Comparison of ENCODE assay signal across 38 mouse cellular contexts in genomic region chr9:22416187-22416586, GRCm38 (mm10). TPM values are rescaled to one million over a fixed set of nuclear protein-coding genes. Genes with fewer than 3 reads are reported as not detected.
"Had no signal": no experiment of that assay in that cellular context is flagged by ENCODE, and none has a peak within 500 bp of the region (broad histone marks: within the 10 kb centered on the region; RNA-seq: fewer than 3 reads in every experiment).

No protein-coding gene starts in this region.

- H3K4me2 ChIP-seq: embryonic facial prominence, embryonic 12.5 days; embryonic facial prominence, embryonic 13.5 days; embryonic facial prominence, embryonic 15.5 days; forebrain, embryonic 12.5 days; forebrain, embryonic 13.5 days; forebrain, embryonic 15.5 days had no signal

- H3K27me3 ChIP-seq: embryonic facial prominence, embryonic 12.5 days; embryonic facial prominence, embryonic 13.5 days; embryonic facial prominence, embryonic 15.5 days; forebrain, embryonic 12.5 days; forebrain, embryonic 13.5 days; forebrain, embryonic 15.5 days had no signal

- H3K9me3 ChIP-seq: embryonic facial prominence, embryonic 12.5 days; embryonic facial prominence, embryonic 13.5 days; embryonic facial prominence, embryonic 15.5 days; forebrain, embryonic 10.5 days; forebrain, embryonic 12.5 days; forebrain, embryonic 13.5 days; forebrain, embryonic 15.5 days; heart, embryonic 10.5 days had no signal

- H3K4me1 ChIP-seq: embryonic facial prominence, embryonic 12.5 days; forebrain, embryonic 12.5 days; forebrain, embryonic 13.5 days; forebrain, embryonic 15.5 days had no signal

- H3K4me3 ChIP-seq: embryonic facial prominence, embryonic 12.5 days; embryonic facial prominence, embryonic 13.5 days; embryonic facial prominence, embryonic 15.5 days; erythroblast, embryonic 14.5 days; forebrain, embryonic 10.5 days; forebrain, embryonic 12.5 days; forebrain, embryonic 13.5 days; forebrain, embryonic 15.5 days; gastrocnemius, adult 2 months; heart, adult 2 months; heart, embryonic 10.5 days had no signal

- DNase-seq: cerebellum, adult 9-11 months; cerebellum, postnatal 10 days; cerebellum, postnatal 14 days; cerebellum, postnatal 25 days; cerebellum, postnatal 36 days; embryo, embryonic 11 days; forebrain, postnatal 0 days; gastrocnemius, adult 2 months; gastrocnemius, postnatal 10 days; gastrocnemius, postnatal 14 days; gastrocnemius, postnatal 25 days; gastrocnemius, postnatal 36 days; heart, adult 11 months; heart, adult 18-20 months; heart, adult 2 months had no signal

- H3K36me3 ChIP-seq: embryonic facial prominence, embryonic 12.5 days; embryonic facial prominence, embryonic 13.5 days; embryonic facial prominence, embryonic 15.5 days; forebrain, embryonic 10.5 days; forebrain, embryonic 12.5 days; forebrain, embryonic 15.5 days; heart, embryonic 10.5 days had no signal

- H3K27ac ChIP-seq: embryonic facial prominence, embryonic 12.5 days; embryonic facial prominence, embryonic 13.5 days; embryonic facial prominence, embryonic 15.5 days; forebrain, embryonic 10.5 days; forebrain, embryonic 12.5 days; forebrain, embryonic 13.5 days; forebrain, embryonic 15.5 days; gastrocnemius, adult 2 months; heart, adult 2 months; heart, embryonic 10.5 days had no signal

- H3K9ac ChIP-seq: embryonic facial prominence, embryonic 12.5 days; embryonic facial prominence, embryonic 13.5 days; embryonic facial prominence, embryonic 15.5 days; forebrain, embryonic 12.5 days; forebrain, embryonic 13.5 days; forebrain, embryonic 15.5 days; forebrain, postnatal 0 days had no signal

RNA-seq across cellular contexts. Expression of gene Gm17545, which starts 37.9 kb away (rescaled TPM):
- total RNA-seq: common myeloid progenitor, adult 5-6 weeks; forebrain, postnatal 0 days; gastrocnemius, adult 18-20 months; gastrocnemius, adult 2 months; gastrocnemius, adult 8-10 months; gastrocnemius, postnatal 10 days; gastrocnemius, postnatal 14 days; gastrocnemius, postnatal 25 days; gastrocnemius, postnatal 36 days; gastrocnemius, postnatal 4 days; granulocyte monocyte progenitor cell, adult 5-6 weeks; heart, adult 18-20 months; heart, adult 2 months; heart, adult 8-10 months had no signal
- polyA plus RNA-seq: cortical plate, adult 2 months; embryonic facial prominence, embryonic 11.5 days; embryonic facial prominence, embryonic 12.5 days; embryonic facial prominence, embryonic 13.5 days; embryonic facial prominence, embryonic 14.5 days; embryonic facial prominence, embryonic 15.5 days; erythroblast, embryonic 14.5 days; forebrain, embryonic 10.5 days; forebrain, embryonic 11.5 days; forebrain, embryonic 12.5 days; forebrain, embryonic 13.5 days; forebrain, embryonic 14.5 days; forebrain, embryonic 15.5 days; forebrain, embryonic 16.5 days; forebrain, postnatal 0 days; frontal cortex, adult 2 months; gonadal fat pad, adult 2 months; heart, adult 2 months; heart, embryonic 10.5 days had no signal

RNA-seq across cellular contexts. Expression of gene Bbs9, which starts 59.3 kb away (rescaled TPM):
- polyA plus RNA-seq: erythroblast, embryonic 14.5 days had no signal
